Mouse (Mus musculus) erythroblast, adult 5-6 weeks (primary cell): ENCODE data around the gene Insig2. TPM values are rescaled to one million over a fixed set of nuclear protein-coding genes. Genes with fewer than 3 reads are reported as not detected.

Experiments
- ATAC-seq: replicated peaks from 2 replicates; pipeline ENCODE4 v1.8.0; 2016; ENCODE audit warnings: moderate number of reproducible peaks, mild to moderate bottlenecking, moderate TSS enrichment, inconsistent platforms; ENCODE audit not compliant: poor library complexity, low FRiP score, severe bottlenecking
- total RNA-seq, 2 experiments: library from RNA; stranded (forward) in 1 of 2; stranded (reverse) in 1 of 2; fragments of 150-400 nt in 1 of 2; fragments of 200-764, 138-1000 nt in 1 of 2; gene quantifications; 2 replicates each; pipeline versions ENCODE4 v1.2.3 to v1.2.4; 2015 to 2017; ENCODE audit warnings: low replicate concordance in 2 of 2

Gene Insig2
- total RNA-seq (2015; ENCODE audit: low replicate concordance) (6.3 TPM in 2 replicates), total RNA-seq (2017; ENCODE audit: low replicate concordance) (2.9 and 13.6 TPM in 2 replicates)

- no peak for ATAC-seq
Measured at GRCm38 (mm10) chr1:121332485-121332884, at the start of gene Insig2. TSS of gene Insig2 (minus strand) at chr1:121332589.

GRCm38 (mm10) chr1:121381562-121381961, 49.2 kb upstream of the Insig2 start:
- ATAC-seq: no peak

- ATAC-seq: no peak
Measured at GRCm38 (mm10) chr1:121380033-121380432, 47.6 kb upstream of the Insig2 start.

GRCm38 (mm10) chr1:121377901-121378300, 45.5 kb upstream of the Insig2 start:
- no peak for ATAC-seq

- no peak for ATAC-seq
Measured at GRCm38 (mm10) chr1:121377410-121377809, 45.0 kb upstream of the Insig2 start.

GRCm38 (mm10) chr1:121373631-121374030, 41.2 kb upstream of the Insig2 start:
- no peak for ATAC-seq

GRCm38 (mm10) chr1:121372656-121373055, 40.3 kb upstream of the Insig2 start:
- ATAC-seq: no peak

GRCm38 (mm10) chr1:121371449-121371848, 39.1 kb upstream of the Insig2 start:
- no peak for ATAC-seq

GRCm38 (mm10) chr1:121367257-121367656, 34.9 kb upstream of the Insig2 start:
- ATAC-seq: no peak

GRCm38 (mm10) chr1:121360561-121360960, 28.2 kb upstream of the Insig2 start:
- ATAC-seq: no peak

GRCm38 (mm10) chr1:121359680-121360079, 27.3 kb upstream of the Insig2 start:
- no peak for ATAC-seq

- no peak for ATAC-seq
Measured at GRCm38 (mm10) chr1:121353779-121354178, 21.4 kb upstream of the Insig2 start.

- no peak for ATAC-seq
Measured at GRCm38 (mm10) chr1:121351037-121351436, 18.6 kb upstream of the Insig2 start.

- ATAC-seq: no peak
Measured at GRCm38 (mm10) chr1:121350616-121351015, 18.2 kb upstream of the Insig2 start.

- no peak for ATAC-seq
Measured at GRCm38 (mm10) chr1:121348875-121349847, 16.8 kb upstream of the Insig2 start.

- no peak for ATAC-seq
Measured at GRCm38 (mm10) chr1:121343966-121344365, 11.6 kb upstream of the Insig2 start.

GRCm38 (mm10) chr1:121335789-121336188, 3.4 kb upstream of the Insig2 start:
- ATAC-seq: no peak

GRCm38 (mm10) chr1:121333986-121334703, 1.8 kb upstream of the Insig2 start:
- ATAC-seq: no peak

- no peak for ATAC-seq
Measured at GRCm38 (mm10) chr1:121330621-121331020, 1.8 kb downstream of the Insig2 start.

GRCm38 (mm10) chr1:121329391-121329790, 3.0 kb downstream of the Insig2 start:
- no peak for ATAC-seq

GRCm38 (mm10) chr1:121328193-121328555, 4.2 kb downstream of the Insig2 start:
- ATAC-seq: peak; percentile 46
